Comparison of ENCODE assay signal across 22 mouse cellular contexts in genomic region chr4:94604452-94605019, GRCm38 (mm10). TPM values are rescaled to one million over a fixed set of nuclear protein-coding genes. Genes with fewer than 3 reads are reported as not detected.
A peak's percentile ranks its signal among the peaks of the same experiment; 100 is the strongest.
DNase-seq lines count a peak whose midpoint lies in the region; ATAC-seq and TF ChIP-seq lines count a peak whose summit lies in the region.
"Had no signal": no experiment of that assay in that cellular context is flagged by ENCODE, and none has a peak within 500 bp of the region (broad histone marks: within the 10 kb centered on the region; RNA-seq: fewer than 3 reads in every experiment).

No protein-coding gene starts in this region.

- H3K4me3 ChIP-seq in heart, embryonic 13.5 days: 0 out of 2 replicates have a peak overlapping the region, but pooled peaks have one; percentile 100
- H3K4me3 ChIP-seq in liver, embryonic 11.5 days (ENCODE audit: low read depth, low read length): peak overlapping the region; percentile 73; the same call in 1 of the 2 replicates
- no peak overlapping the region for H3K4me3 ChIP-seq in liver, postnatal 0 days (ENCODE audit: low read depth, low read length)
- peak overlapping the region in 1 of 3 experiments; percentile 96 for H3K4me3 ChIP-seq in CH12.LX (replicated peaks in 1 of 3; ENCODE audit: low read depth in 2 of 3, low read length in 2 of 3, poor library complexity in 1 of 3)
- H3K4me3 ChIP-seq in embryonic facial prominence, embryonic 13.5 days: no peak overlapping the region

- ATAC-seq in heart, embryonic 13.5 days (ENCODE audit: extremely low read depth, insufficient number of reproducible peaks, low FRiP score, low TSS enrichment): no peak
- no peak for ATAC-seq in liver, embryonic 11.5 days (replicated peaks; ENCODE audit: low FRiP score)
- ATAC-seq in liver, postnatal 0 days: no peak
- ATAC-seq in embryonic facial prominence, embryonic 13.5 days (ENCODE audit: insufficient number of reproducible peaks, insufficient read depth, low FRiP score, low TSS enrichment, low read depth): no peak
- no peak for ATAC-seq in inflammation-experienced regulatory T-cells, adult 6 months

- no peak for DNase-seq in heart, postnatal 36 days
- DNase-seq in liver, embryonic 11.5 days (ENCODE audit: low spot score): no peak
- DNase-seq in liver, postnatal 0 days: no peak
- DNase-seq in CH12.LX (ENCODE audit: extremely low read depth): no peak
- DNase-seq in cerebellum, adult 11-12 months: no peak
- DNase-seq: cerebellum, postnatal 10 days; embryo, embryonic 11 days; spleen, adult 18-20 months had no signal

- H3K27me3 ChIP-seq in heart, embryonic 13.5 days (replicated peaks): no peaks in the 10 kb centered on the region
- H3K27me3 ChIP-seq in liver, embryonic 11.5 days (replicated peaks; ENCODE audit: control insufficient read depth, insufficient read depth, low read length): no peaks in the 10 kb centered on the region
- H3K27me3 ChIP-seq in liver, postnatal 0 days (ENCODE audit: insufficient read depth, low read length): no peaks in the 10 kb centered on the region
- no peaks in the 10 kb centered on the region for H3K27me3 ChIP-seq in CH12.LX (replicated peaks)
- H3K27me3 ChIP-seq in embryonic facial prominence, embryonic 13.5 days: no peaks in the 10 kb centered on the region
- H3K27me3 ChIP-seq: heart, embryonic 12.5 days; stomach, embryonic 15.5 days had no signal

- dilution Hi-C loops in CH12.LX (cut with MboI; ENCODE audit: extremely low pct_ligation_motif_present, extremely low pct_unique_long_range_greater_than_20kb, low sequenced_read_pairs): no loop called here

- peak overlapping the region; percentile 80 for H3K4me2 ChIP-seq in heart, embryonic 13.5 days
- H3K4me2 ChIP-seq in liver, embryonic 11.5 days: peak overlapping the region; percentile 65
- H3K4me2 ChIP-seq in liver, postnatal 0 days (ENCODE audit: low read depth, low read length): no peak overlapping the region
- peak overlapping the region; percentile 85; the same call in 1 of the 2 replicates for H3K4me2 ChIP-seq in CH12.LX (ENCODE audit: insufficient read depth, low read depth, poor library complexity, severe bottlenecking)
- H3K4me2 ChIP-seq in embryonic facial prominence, embryonic 13.5 days: peak overlapping the region; percentile 80

- TF ChIP-seq CTCF in liver, postnatal 0 days (IDR thresholded peaks at IDR 0.05; ENCODE audit: low read depth): no peak
- TF ChIP-seq CTCF in CH12.LX (conservative IDR thresholded peaks at IDR 0.05 in 1 of 2, IDR thresholded peaks at IDR 0.05 in 1 of 2; ENCODE audit: low read depth in 2 of 2, low read length in 2 of 2): no peak

- no peak for TF ChIP-seq RAD21 in CH12.LX (IDR thresholded peaks at IDR 0.05; ENCODE audit: low read depth, low read length)

- intact Hi-C loops in heart, postnatal 36 days (cut with DNase I): no loop called here

- in situ Hi-C loops in CH12.LX (cut with MboI; ENCODE audit: low pct_ligation_motif_present, low pct_unique_long_range_greater_than_20kb, low sequenced_read_pairs): no loop called here

- WGBS in heart, embryonic 13.5 days: 73% methylated on average over 2 of the region's 2 CpGs
- WGBS in liver, embryonic 11.5 days: 74% methylated on average over 2 of the region's 2 CpGs
- WGBS in liver, postnatal 0 days (ENCODE audit: insufficient replicate concordance): 73% methylated on average over 2 of the region's 2 CpGs
- 87% methylated on average over 2 of the region's 2 CpGs for WGBS in embryonic facial prominence, embryonic 13.5 days

- H3K4me1 ChIP-seq in heart, embryonic 13.5 days: peaks cover 25% of the 10 kb centered on the region
- peaks cover 5% of the 10 kb centered on the region; the same call in 1 of the 2 replicates for H3K4me1 ChIP-seq in liver, embryonic 11.5 days (replicated peaks; ENCODE audit: control insufficient read depth, insufficient read depth, low read length)
- peaks cover 6% of the 10 kb centered on the region for H3K4me1 ChIP-seq in liver, postnatal 0 days (ENCODE audit: insufficient read depth)
- H3K4me1 ChIP-seq in CH12.LX (ENCODE audit: control insufficient read depth in 1 of 2, insufficient read depth in 2 of 2): peaks cover 3 to 26% of the 10 kb centered on the region in 2 experiments; a peak in 3 of 4 replicates
- peaks cover 17% of the 10 kb centered on the region for H3K4me1 ChIP-seq in embryonic facial prominence, embryonic 13.5 days

- no peak overlapping the region for H3K27ac ChIP-seq in heart, embryonic 13.5 days (replicated peaks)
- no peak overlapping the region for H3K27ac ChIP-seq in liver, embryonic 11.5 days (ENCODE audit: low read depth, low read length)
- H3K27ac ChIP-seq in liver, postnatal 0 days (ENCODE audit: low read depth): no peak overlapping the region
- H3K27ac ChIP-seq in CH12.LX (ENCODE audit: insufficient read depth, low read depth): no peak overlapping the region
- H3K27ac ChIP-seq in embryonic facial prominence, embryonic 13.5 days: no peak overlapping the region
- H3K27ac ChIP-seq: layer of hippocampus, adult 2 months; left cerebral cortex, adult 2 months; stomach, embryonic 15.5 days had no signal

- TF ChIP-seq POLR2A in CH12.LX (IDR thresholded peaks at IDR 0.05; ENCODE audit: low read depth, low read length): no peak

- no peaks in the 10 kb centered on the region for H3K9me3 ChIP-seq in heart, embryonic 13.5 days
- H3K9me3 ChIP-seq in liver, embryonic 11.5 days (ENCODE audit: control insufficient read depth, low read length): no peaks in the 10 kb centered on the region
- H3K9me3 ChIP-seq in liver, postnatal 0 days (ENCODE audit: low read length): no peaks in the 10 kb centered on the region
- no peaks in the 10 kb centered on the region for H3K9me3 ChIP-seq in CH12.LX (replicated peaks; ENCODE audit: low read length)
- H3K9me3 ChIP-seq in embryonic facial prominence, embryonic 13.5 days: no peaks in the 10 kb centered on the region
- H3K9me3 ChIP-seq: heart, embryonic 12.5 days; stomach, embryonic 15.5 days had no signal

- no peak overlapping the region for H3K9ac ChIP-seq in heart, embryonic 13.5 days
- H3K9ac ChIP-seq in liver, embryonic 11.5 days (ENCODE audit: low read depth, low read length): no peak overlapping the region
- H3K9ac ChIP-seq in liver, postnatal 0 days (replicated peaks): no peak overlapping the region
- H3K9ac ChIP-seq in CH12.LX (ENCODE audit: insufficient read depth, low read depth): peak overlapping the region; percentile 77; the same call in 1 of the 2 replicates
- no peak overlapping the region for H3K9ac ChIP-seq in embryonic facial prominence, embryonic 13.5 days

- H3K79me2 ChIP-seq in CH12.LX (replicated peaks; ENCODE audit: control insufficient read depth, extremely low read depth, insufficient read depth, poor library complexity, severe bottlenecking): peaks cover 26% of the 10 kb centered on the region

- no peak for TF ChIP-seq EP300 in liver, postnatal 0 days (IDR thresholded peaks at IDR 0.05; ENCODE audit: low read depth)
- TF ChIP-seq EP300 in CH12.LX (IDR thresholded peaks at IDR 0.05; ENCODE audit: low read length): no peak

- no peaks in the 10 kb centered on the region for H3K36me3 ChIP-seq in heart, embryonic 13.5 days
- no peaks in the 10 kb centered on the region for H3K36me3 ChIP-seq in liver, embryonic 11.5 days (ENCODE audit: control insufficient read depth, insufficient read depth, low read length)
- no peaks in the 10 kb centered on the region for H3K36me3 ChIP-seq in liver, postnatal 0 days (replicated peaks; ENCODE audit: insufficient read depth, low read length)
- peaks cover 0 to 3% of the 10 kb centered on the region in 2 experiments for H3K36me3 ChIP-seq in CH12.LX (replicated peaks in 1 of 2; ENCODE audit: control insufficient read depth in 1 of 2, insufficient read depth in 1 of 2, low read length in 1 of 2)
- H3K36me3 ChIP-seq in embryonic facial prominence, embryonic 13.5 days: no peaks in the 10 kb centered on the region
- H3K36me3 ChIP-seq: heart, embryonic 12.5 days; stomach, embryonic 15.5 days had no signal

RNA-seq across cellular contexts. Expression of gene Plaa, which starts 1.5 kb away (rescaled TPM):
- 47.4 and 52.6 TPM in 2 replicates for polyA plus RNA-seq in heart, embryonic 13.5 days (2015; fragmentation: Nextera tagmentation; extraction: Ambion mirVana)
- 10 to 100 TPM; 47.1 to 47.2 TPM for total RNA-seq in heart, postnatal 36 days (2021)
- polyA plus RNA-seq in liver, embryonic 11.5 days (2014; fragmentation: Nextera tagmentation; extraction: Ambion mirVana): 77.1 and 81.1 TPM in 2 replicates
- polyA plus RNA-seq in liver, postnatal 0 days (2015; fragmentation: Nextera tagmentation; extraction: Ambion mirVana): 26.4 and 27.7 TPM in 2 replicates
- total RNA-seq in CH12.LX (2012; rRNA removed) (61.0 and 68.5 TPM in 2 replicates), CH12.LX (2014; rRNA removed) (134 and 152 TPM in 2 replicates)
- polyA plus RNA-seq in CH12.LX (2012; ENCODE audit: insufficient read length, low read depth): 132 and 136 TPM in 2 replicates
- 67.1 and 68.3 TPM in 2 replicates for polyA plus RNA-seq in embryonic facial prominence, embryonic 13.5 days (2015; fragmentation: Nextera tagmentation; extraction: Ambion mirVana)
- 10 to 100 TPM; 29.9 to 41.3 (median 34.4) TPM for polyA plus RNA-seq in inflammation-experienced regulatory T-cells, adult 6 months (2017; shearing (Covaris generic))

RNA-seq across cellular contexts. Expression of gene Ift74, which starts 9.8 kb away (rescaled TPM):
- polyA plus RNA-seq in heart, embryonic 13.5 days (2015; fragmentation: Nextera tagmentation; extraction: Ambion mirVana): 12.7 and 14.7 TPM in 2 replicates
- total RNA-seq in heart, postnatal 36 days (2021): 1 to 10 TPM; 5.1 to 6.1 TPM
- 14.8 and 15.0 TPM in 2 replicates for polyA plus RNA-seq in liver, embryonic 11.5 days (2014; fragmentation: Nextera tagmentation; extraction: Ambion mirVana)
- polyA plus RNA-seq in liver, postnatal 0 days (2015; fragmentation: Nextera tagmentation; extraction: Ambion mirVana): 4.2 and 4.4 TPM in 2 replicates
- total RNA-seq in CH12.LX (2012; rRNA removed) (5.9 and 7.8 TPM in 2 replicates), CH12.LX (2014; rRNA removed) (15.0 and 16.7 TPM in 2 replicates)
- polyA plus RNA-seq in CH12.LX (2012; ENCODE audit: insufficient read length, low read depth): 12.1 and 12.5 TPM in 2 replicates
- 45.6 and 48.7 TPM in 2 replicates for polyA plus RNA-seq in embryonic facial prominence, embryonic 13.5 days (2015; fragmentation: Nextera tagmentation; extraction: Ambion mirVana)
- polyA plus RNA-seq in inflammation-experienced regulatory T-cells, adult 6 months (2017; shearing (Covaris generic)): 1 to 10 TPM; 4.9 to 7.8 (median 5.1) TPM
- polyA plus RNA-seq: erythroblast, embryonic 14.5 days had no signal

RNA-seq across cellular contexts. Expression of gene Lrrc19, which starts 45.4 kb away (rescaled TPM):
- 0.17 and 0.28 TPM in 2 replicates for polyA plus RNA-seq in heart, embryonic 13.5 days (2015; fragmentation: Nextera tagmentation; extraction: Ambion mirVana)
- not detected for total RNA-seq in heart, postnatal 36 days (2021)
- polyA plus RNA-seq in liver, embryonic 11.5 days (2014; fragmentation: Nextera tagmentation; extraction: Ambion mirVana): 0.13 and 0.30 TPM in 2 replicates
- polyA plus RNA-seq in liver, postnatal 0 days (2015; fragmentation: Nextera tagmentation; extraction: Ambion mirVana): not detected in 2 replicates
- not detected in 2 replicates for total RNA-seq in CH12.LX (2012; rRNA removed)
- not detected in 2 replicates for total RNA-seq in CH12.LX (2014; rRNA removed)
- not detected in 2 replicates for polyA plus RNA-seq in CH12.LX (2012; ENCODE audit: insufficient read length, low read depth)
- 1.2 and 1.3 TPM in 2 replicates for polyA plus RNA-seq in embryonic facial prominence, embryonic 13.5 days (2015; fragmentation: Nextera tagmentation; extraction: Ambion mirVana)
- polyA plus RNA-seq in inflammation-experienced regulatory T-cells, adult 6 months (2017; shearing (Covaris generic)): under 1 TPM in 2 of 3 experiments, not detected in 1; 0.12 to 0.13 TPM
- total RNA-seq: layer of hippocampus, adult 2 months; left cerebral cortex, adult 2 months; monocyte, adult 5-6 weeks had no signal
- polyA plus RNA-seq: erythroblast, embryonic 14.5 days; gonadal fat pad, adult 2 months; liver, adult 2 months had no signal

RNA-seq across cellular contexts. Expression of gene Caap1, which starts 47.9 kb away (rescaled TPM):
- 10.1 and 11.1 TPM in 2 replicates for polyA plus RNA-seq in heart, embryonic 13.5 days (2015; fragmentation: Nextera tagmentation; extraction: Ambion mirVana)
- 1 to 10 TPM; 3.4 to 4.1 TPM for total RNA-seq in heart, postnatal 36 days (2021)
- 24.2 TPM in 2 replicates for polyA plus RNA-seq in liver, embryonic 11.5 days (2014; fragmentation: Nextera tagmentation; extraction: Ambion mirVana)
- 6.9 TPM in 2 replicates for polyA plus RNA-seq in liver, postnatal 0 days (2015; fragmentation: Nextera tagmentation; extraction: Ambion mirVana)
- 10.2 and 12.2 TPM in 2 replicates for total RNA-seq in CH12.LX (2012; rRNA removed)
- 34.1 and 40.3 TPM in 2 replicates for total RNA-seq in CH12.LX (2014; rRNA removed)
- 18.7 and 19.2 TPM in 2 replicates for polyA plus RNA-seq in CH12.LX (2012; ENCODE audit: insufficient read length, low read depth)
- polyA plus RNA-seq in embryonic facial prominence, embryonic 13.5 days (2015; fragmentation: Nextera tagmentation; extraction: Ambion mirVana): 23.7 and 25.6 TPM in 2 replicates
- polyA plus RNA-seq in inflammation-experienced regulatory T-cells, adult 6 months (2017; shearing (Covaris generic)): 1 to 10 TPM; 4.8 to 7.4 (median 5.8) TPM

RNA-seq across cellular contexts. Expression of gene Gm10306, which starts 48.2 kb away (rescaled TPM):
- polyA plus RNA-seq in heart, embryonic 13.5 days (2015; fragmentation: Nextera tagmentation; extraction: Ambion mirVana): not detected in 2 replicates
- total RNA-seq in heart, postnatal 36 days (2021): not detected
- polyA plus RNA-seq in liver, embryonic 11.5 days (2014; fragmentation: Nextera tagmentation; extraction: Ambion mirVana): not detected in 2 replicates
- 0.34 TPM in 1 of 2 replicates, not detected in the other for polyA plus RNA-seq in liver, postnatal 0 days (2015; fragmentation: Nextera tagmentation; extraction: Ambion mirVana)
- 0.68 and 2.3 TPM in 2 replicates for total RNA-seq in CH12.LX (2012; rRNA removed)
- not detected in 2 replicates for total RNA-seq in CH12.LX (2014; rRNA removed)
- not detected in 2 replicates for polyA plus RNA-seq in CH12.LX (2012; ENCODE audit: insufficient read length, low read depth)
- polyA plus RNA-seq in embryonic facial prominence, embryonic 13.5 days (2015; fragmentation: Nextera tagmentation; extraction: Ambion mirVana): not detected in 2 replicates
- not detected for polyA plus RNA-seq in inflammation-experienced regulatory T-cells, adult 6 months (2017; shearing (Covaris generic))
- total RNA-seq: adrenal gland, postnatal 4 days; layer of hippocampus, adult 2 months; left cerebral cortex, adult 2 months; liver, adult 2 months; monocyte, adult 5-6 weeks had no signal
- polyA plus RNA-seq: C2C12; erythroblast, embryonic 14.5 days; kidney, embryonic 16.5 days; liver, adult 2 months; stomach, embryonic 15.5 days had no signal

Comparison
In these comparisons a context has a peak if more than half of its experiments do, and no peak if none do; other contexts are left out.
1. H3K4me3 ChIP-seq: peak in heart, embryonic 13.5 days (single experiment) and liver, embryonic 11.5 days (single experiment); none in liver, postnatal 0 days (single experiment) and embryonic facial prominence, embryonic 13.5 days (single experiment).